Mouse (Mus musculus) heart, embryonic 13.5 days (tissue): ENCODE results near the gene Dnaic2. TPM values are rescaled to one million over a fixed set of nuclear protein-coding genes. Genes with fewer than 3 reads are reported as not detected.

ENCODE experiments used
- ATAC-seq: fragments of 200-750 bp; cut with Nextera tagmentation; 2 replicates; pipeline ENCODE4 v1.8.0; 2017; ENCODE audit warnings: moderate TSS enrichment; ENCODE audit not compliant: insufficient number of reproducible peaks, low FRiP score, low TSS enrichment; ENCODE audit errors: extremely low read depth
- H3K27ac ChIP-seq: fragments of 300-500 bp; sonication (generic); replicated peaks from 2 replicates; pipeline ENCODE4 v1.5.1; 2015; ENCODE audit warnings: moderate library complexity, mild to moderate bottlenecking, inconsistent platforms
- H3K27me3 ChIP-seq: fragments of 300-500 bp; sonication (generic); replicated peaks from 2 replicates; pipeline ENCODE4 v1.6.1; 2015; ENCODE audit warnings: mild to moderate bottlenecking, inconsistent platforms
- H3K36me3 ChIP-seq: fragments of 300-500 bp; sonication (generic); 2 replicates; pipeline ENCODE4 v1.6.1; 2015; ENCODE audit warnings: mild to moderate bottlenecking, inconsistent platforms
- H3K4me1 ChIP-seq: fragments of 300-500 bp; sonication (generic); 2 replicates; pipeline ENCODE4 v1.6.1; 2015; ENCODE audit warnings: inconsistent platforms
- H3K4me2 ChIP-seq: fragments of 300-500 bp; sonication (generic); 2 replicates; pipeline ENCODE4 v1.6.1; 2015; ENCODE audit warnings: inconsistent platforms, mild to moderate bottlenecking, moderate library complexity
- H3K4me3 ChIP-seq: fragments of 300-500 bp; sonication (generic); 2 replicates; pipeline ENCODE4 v1.5.1; 2015; ENCODE audit warnings: moderate library complexity, mild to moderate bottlenecking, inconsistent platforms
- H3K9ac ChIP-seq: fragments of 300-500 bp; sonication (generic); 2 replicates; pipeline ENCODE4 v1.6.1; 2015; ENCODE audit warnings: inconsistent platforms, mild to moderate bottlenecking, moderate library complexity
- H3K9me3 ChIP-seq: fragments of 300-500 bp; sonication (generic); 2 replicates; pipeline ENCODE4 v1.6.1; 2016; ENCODE audit warnings: inconsistent platforms
- WGBS: fragments of 180-500 bp; shearing (Covaris S2); methylation state at CpG from one replicate; pipeline ENCODE4 v1.1.7; 2015; ENCODE audit warnings: mixed read lengths; 5-methylcytosine and 5-hydroxymethylcytosine counted together
- polyA plus RNA-seq: library from polyadenylated mRNA; unstranded; fragments of >200 nt; fragmentation: Nextera tagmentation; extraction: Ambion mirVana; gene quantifications from 2 replicates; pipeline ENCODE4 v1.2.1, GENCODE M21; 2015

The Dnaic2 gene
- polyA plus RNA-seq, 1 experiment from 2014 or later, result 0.13 TPM

- no peak overlapping the region for H3K4me2 ChIP-seq
- no peak overlapping the region for H3K27ac ChIP-seq
- no peak overlapping the region for H3K9ac ChIP-seq
- H3K4me1 ChIP-seq, result peaks cover 9% of the 10 kb centered on the region
- WGBS, result 54% methylated on average over 15 of the region's 15 CpGs
- H3K27me3 ChIP-seq, result 0 out of 2 replicates have a peak, but pooled peaks cover 10% of the 10 kb centered on the region
- no peaks in the 10 kb centered on the region for H3K36me3 ChIP-seq
- H3K4me3 ChIP-seq, result no peak overlapping the region
- H3K9me3 ChIP-seq, result no peaks in the 10 kb centered on the region
- no peak for ATAC-seq
These were observed 75.5 kb downstream of the Dnaic2 start for GRCm38 (mm10) chr11:114802540-114803267.

GRCm38 (mm10) chr11:114803990-114804389 is 76.8 kb downstream of the Dnaic2 start:
- Histone ChIP-seq H3K27ac (no peak overlapping the region), H3K4me2 (no peak overlapping the region), H3K9ac (no peak overlapping the region), H3K4me3 (no peak overlapping the region), H3K9me3 (no peaks in the 10 kb centered on the region), H3K4me1 (peaks cover 11% of the 10 kb centered on the region), H3K27me3 (0 out of 2 replicates have a peak, but pooled peaks cover 10% of the 10 kb centered on the region), H3K36me3 (no peaks in the 10 kb centered on the region)
- WGBS, result 45% methylated on average over 8 of the region's 8 CpGs
- ATAC-seq, result no peak

- ATAC-seq, result no peak
- no peak overlapping the region for H3K4me3 ChIP-seq
- H3K4me2 ChIP-seq, result no peak overlapping the region
- H3K27ac ChIP-seq, result no peak overlapping the region
- no peaks in the 10 kb centered on the region for H3K36me3 ChIP-seq
- H3K4me1 ChIP-seq, result peaks cover 11% of the 10 kb centered on the region
- WGBS, result 73% methylated on average over 2 of the region's 2 CpGs
- H3K27me3 ChIP-seq, result 0 out of 2 replicates have a peak, but pooled peaks cover 10% of the 10 kb centered on the region
- no peak overlapping the region for H3K9ac ChIP-seq
- H3K9me3 ChIP-seq, result no peaks in the 10 kb centered on the region
These were observed 79.8 kb downstream of the Dnaic2 start for GRCm38 (mm10) chr11:114807025-114807424.

Other genes with a start within 250 kb of the Dnaic2 start
- 754 and 817 TPM in 2 replicates for gene Rpl38, start 58.9 kb upstream of the Dnaic2 start, polyA plus RNA-seq
- 7.5 and 7.7 TPM in 2 replicates for gene Ttyh2, start 52.0 kb upstream of the Dnaic2 start, polyA plus RNA-seq
- 0.17 TPM in 1 of 2 replicates, not detected in the other for gene Kif19a, start 38.0 kb downstream of the Dnaic2 start, polyA plus RNA-seq
- gene Btbd17, start 68.5 kb downstream of the Dnaic2 start, polyA plus RNA-seq, result 0.24 TPM in 1 of 2 replicates, not detected in the other
- gene Gpr142, start 71.5 kb downstream of the Dnaic2 start, polyA plus RNA-seq, result not detected in 2 replicates
- gene Gprc5c, start 123.7 kb downstream of the Dnaic2 start, polyA plus RNA-seq, result 20.6 and 20.7 TPM in 2 replicates
- 0.82 and 1.4 TPM in 2 replicates for gene Cd300a, start 162.6 kb downstream of the Dnaic2 start, polyA plus RNA-seq
- gene Cd300lb, start 207.0 kb downstream of the Dnaic2 start, polyA plus RNA-seq, result 0.45 and 0.49 TPM in 2 replicates
- not detected in 2 replicates for gene Cd300c, start 241.7 kb downstream of the Dnaic2 start, polyA plus RNA-seq